Mouse (Mus musculus) left cerebral cortex, adult 8-10 months (tissue): ENCODE measurements around the gene Dnajc1. TPM values are rescaled to one million over a fixed set of nuclear protein-coding genes. Genes with fewer than 3 reads are reported as not detected.

Experiments
- DNase-seq, 2 experiments: peaks; one replicate each; pipeline ENCODE4 v3.0.0; 2022; ENCODE audit warnings: low spot score in 2 of 2
- total RNA-seq, 4 experiments: library from RNA; stranded (reverse); gene quantifications; 2 replicates each; pipeline ENCODE4 v1.2.4; 2022

The Dnajc1 gene
- total RNA-seq, 4 experiments from 2014 or later = 18.1 to 21.1 (median 20.2) TPM

DNA sequence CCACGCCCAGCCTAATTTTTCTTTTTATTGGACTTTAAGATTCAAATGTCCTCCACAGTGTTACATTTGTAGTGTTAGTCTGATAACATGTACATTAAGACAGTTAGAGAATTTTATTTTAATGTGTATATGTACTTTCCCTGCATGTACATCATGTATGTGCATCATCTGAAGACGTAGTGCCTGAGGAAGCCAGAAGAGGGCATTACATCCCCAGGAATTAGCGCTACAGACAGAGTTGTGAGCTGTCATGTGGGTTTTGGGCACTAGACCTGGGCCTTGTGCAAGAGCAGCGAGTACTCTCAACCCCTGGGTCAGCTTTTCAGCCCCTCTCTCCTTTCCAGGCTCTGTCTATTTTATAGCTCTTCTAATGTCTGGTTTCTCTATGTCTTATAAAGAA is 189.7 kb downstream of the Dnajc1 start:
- no peak for DNase-seq

DNA sequence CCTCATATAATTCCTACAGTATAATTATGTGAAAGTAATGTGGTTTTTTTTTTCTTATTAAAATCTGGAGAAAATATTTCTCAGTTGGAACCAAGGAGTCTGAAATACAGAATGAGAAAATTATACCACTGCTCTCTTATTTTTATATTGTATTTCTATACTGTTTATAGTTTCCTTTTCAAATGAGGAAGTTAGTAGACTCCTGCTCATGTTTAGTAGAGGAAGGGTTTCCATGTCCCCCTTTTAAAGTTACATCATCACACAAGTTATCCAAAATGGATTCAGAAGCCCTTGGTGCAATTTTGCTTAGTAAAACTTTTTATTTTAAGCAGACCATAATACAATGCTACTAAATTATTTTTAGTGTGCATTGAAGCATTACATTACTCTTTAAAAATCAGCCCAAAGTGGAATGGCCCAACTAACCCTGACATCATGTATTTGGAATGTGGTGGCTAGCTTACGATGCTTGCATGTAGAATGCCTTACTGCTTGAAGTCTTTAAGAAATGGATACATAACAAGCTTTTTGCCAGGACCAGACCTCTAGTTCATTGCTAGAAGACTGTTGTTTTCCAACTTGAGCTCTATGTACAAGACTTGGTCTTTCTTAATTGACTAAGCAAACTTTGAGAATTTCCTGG is 190.7 kb downstream of the Dnajc1 start:
- DNase-seq = no peak

GRCm38 (mm10) chr2:18195691-18196396 is 196.8 kb downstream of the Dnajc1 start:
- DNase-seq = no peak

- DNase-seq = no peak
These were observed 197.3 kb downstream of the Dnajc1 start for GRCm38 (mm10) chr2:18195285-18195684.

GRCm38 (mm10) chr2:18188367-18188766 is 204.3 kb downstream of the Dnajc1 start:
- DNase-seq = no peak

DNA sequence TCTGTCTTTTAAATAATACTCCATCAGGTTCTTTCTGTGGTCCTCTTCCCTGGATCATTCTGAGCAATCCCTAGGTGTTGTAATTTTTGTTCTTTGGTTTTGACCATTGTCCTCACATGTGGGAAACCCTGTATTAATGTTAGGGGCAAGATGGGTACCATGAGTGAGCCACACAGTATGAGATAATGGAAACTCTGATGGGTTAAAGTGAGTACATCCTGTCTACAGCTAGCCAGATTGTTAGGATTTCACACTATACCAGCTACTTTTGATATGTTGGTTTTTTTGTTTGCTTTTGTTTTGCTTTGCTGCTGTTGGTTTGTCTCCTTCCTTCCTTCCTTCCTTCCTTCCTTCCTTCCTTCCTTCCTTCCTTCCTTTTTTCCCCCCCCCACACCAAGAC is 209.6 kb downstream of the Dnajc1 start:
- no peak for DNase-seq

GRCm38 (mm10) chr2:18181631-18182030 is 211.0 kb downstream of the Dnajc1 start:
- no peak for DNase-seq

DNA sequence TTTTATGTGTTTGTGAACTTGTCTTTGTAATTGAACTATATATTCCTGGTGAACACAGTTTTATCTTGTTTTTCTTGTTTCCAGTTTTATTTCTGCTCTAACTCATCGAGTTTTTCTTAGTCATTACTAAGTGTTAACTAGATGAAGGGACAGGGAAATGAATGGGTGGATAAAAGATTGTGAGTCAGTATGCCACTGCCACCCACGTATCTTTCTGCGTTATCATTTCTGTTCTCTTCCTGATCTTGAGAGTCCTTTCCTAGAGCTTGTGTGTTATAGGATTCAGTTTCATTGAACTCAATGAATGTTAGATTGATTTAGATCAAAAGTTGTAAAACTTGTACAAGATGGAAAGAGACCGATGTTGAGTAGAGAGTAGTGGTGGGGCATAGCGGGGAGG is 212.3 kb downstream of the Dnajc1 start:
- no peak for DNase-seq

GRCm38 (mm10) chr2:18176235-18176634 is 216.4 kb downstream of the Dnajc1 start:
- DNase-seq = no peak

- no peak for DNase-seq
These were observed 217.4 kb downstream of the Dnajc1 start for GRCm38 (mm10) chr2:18175234-18175633.

DNA sequence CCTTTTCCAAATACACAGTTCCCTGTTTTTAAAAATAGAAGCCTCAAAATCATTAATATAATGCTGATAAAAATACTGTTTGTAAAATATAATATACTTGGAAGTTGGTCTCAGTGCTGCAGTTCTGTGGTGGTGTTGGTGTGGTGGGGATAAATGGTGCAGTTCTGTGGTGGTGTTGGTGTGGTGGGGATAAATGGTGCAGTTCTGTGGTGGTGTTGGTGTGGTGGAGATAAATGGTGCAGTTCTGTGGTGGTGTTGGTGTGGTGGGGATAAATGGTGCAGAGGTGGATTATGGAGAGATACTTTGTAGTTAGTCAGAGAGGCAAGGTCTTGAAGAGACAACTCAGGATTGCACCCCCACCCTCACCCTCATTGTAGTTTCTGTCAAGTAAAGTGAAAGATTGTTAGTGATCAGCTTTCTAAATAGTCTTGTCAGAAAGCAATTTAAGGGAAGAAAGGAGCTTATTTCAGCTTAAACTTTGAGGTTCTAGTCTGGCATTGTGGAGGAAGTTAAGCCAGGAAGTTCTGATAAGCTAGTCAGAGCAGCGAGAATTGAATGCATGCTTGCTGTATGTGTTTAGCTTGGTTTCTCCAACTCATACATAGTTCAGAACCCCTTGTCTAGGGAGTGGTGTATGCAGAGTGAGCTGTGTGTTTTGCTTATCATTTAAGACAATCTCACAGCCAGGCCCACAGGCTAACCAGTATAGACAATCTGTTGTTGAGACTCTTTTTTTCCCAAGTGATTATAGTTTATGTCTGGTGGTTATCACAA is 223.3 kb downstream of the Dnajc1 start:
- no peak for DNase-seq

DNA sequence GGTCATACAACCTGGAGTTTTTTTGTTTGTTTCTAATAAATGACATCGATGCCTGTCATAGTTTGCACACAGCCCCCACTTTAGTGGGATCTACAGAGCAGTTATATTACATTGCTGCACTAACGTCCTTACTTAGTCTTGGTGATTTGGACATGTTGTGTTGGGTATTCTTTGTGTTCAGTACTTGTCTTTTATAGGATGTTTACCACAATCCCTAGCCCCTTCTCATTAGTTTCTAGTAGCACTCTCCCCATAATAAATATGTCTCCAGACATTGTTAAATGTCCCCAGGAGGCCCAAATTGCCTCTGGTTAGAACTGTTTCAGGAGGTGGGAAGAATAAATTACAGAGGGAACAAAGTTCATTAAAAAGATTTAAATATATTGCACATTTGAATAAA is 227.1 kb downstream of the Dnajc1 start:
- no peak for DNase-seq

- no peak for DNase-seq
These were observed 231.6 kb downstream of the Dnajc1 start for GRCm38 (mm10) chr2:18160992-18161391.

- DNase-seq = no peak
These were observed 233.2 kb downstream of the Dnajc1 start for GRCm38 (mm10) chr2:18159426-18159825.

DNA sequence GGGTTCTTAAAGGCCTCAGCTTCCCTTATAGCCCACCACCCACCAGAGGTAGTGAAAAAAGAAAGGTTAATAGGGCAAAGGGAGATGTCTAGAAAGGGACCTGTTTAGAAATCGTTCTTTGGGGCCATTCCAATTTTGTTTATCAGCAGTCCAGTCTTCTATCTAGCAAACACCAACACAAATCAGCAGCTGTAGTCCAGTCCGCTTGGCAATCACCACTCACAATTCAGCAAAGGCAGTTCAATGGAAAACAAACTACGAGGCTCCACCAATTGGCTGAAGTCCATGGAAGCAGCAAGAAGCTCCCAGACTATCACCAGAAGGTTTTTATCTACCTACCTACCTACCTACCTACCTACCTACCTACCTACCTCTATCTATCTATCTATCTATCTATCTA is 236.5 kb downstream of the Dnajc1 start:
- no peak for DNase-seq
